27 mouse cellular contexts compared by ENCODE assay signal in genomic region chr15:67944330-67945082, GRCm38 (mm10).
DNase-seq lines count a peak whose midpoint lies in the region; ATAC-seq and TF ChIP-seq lines count a peak whose summit lies in the region.
"Had no signal": no experiment of that assay in that cellular context is flagged by ENCODE, and none has a peak within 500 bp of the region (broad histone marks: within the 10 kb centered on the region; RNA-seq: fewer than 3 reads in every experiment).

No protein-coding gene starts in this region.

- TF ChIP-seq CTCF in lung, embryonic 14.5 days (IDR thresholded peaks at IDR 0.05; ENCODE audit: low read depth), result no peak
- TF ChIP-seq CTCF in lung, adult 2 months (IDR thresholded peaks at IDR 0.05; ENCODE audit: insufficient read depth, low read length), result no peak
- no peak for TF ChIP-seq CTCF in lung, postnatal 0 days (IDR thresholded peaks at IDR 0.05)

- H3K4me3 ChIP-seq in lung, embryonic 14.5 days (ENCODE audit: low read depth, low read length), result no peak overlapping the region
- no peak overlapping the region for H3K4me3 ChIP-seq in lung, adult 2 months (replicated peaks; ENCODE audit: extremely low read depth, low read depth, low read length)
- no peak overlapping the region for H3K4me3 ChIP-seq in lung, postnatal 0 days (ENCODE audit: low read depth, low read length)
- H3K4me3 ChIP-seq: embryonic facial prominence, embryonic 12.5 days; embryonic facial prominence, embryonic 15.5 days; heart, embryonic 12.5 days; heart, embryonic 15.5 days had no signal

- no peaks in the 10 kb centered on the region for H3K9me3 ChIP-seq in lung, embryonic 14.5 days (ENCODE audit: low read depth, low read length)
- no peaks in the 10 kb centered on the region for H3K9me3 ChIP-seq in lung, postnatal 0 days (ENCODE audit: low read length)
- H3K9me3 ChIP-seq: embryonic facial prominence, embryonic 12.5 days; embryonic facial prominence, embryonic 15.5 days; G1E; heart, embryonic 12.5 days; heart, embryonic 15.5 days had no signal

- H3K4me1 ChIP-seq in lung, embryonic 14.5 days (ENCODE audit: insufficient read depth), result no peaks in the 10 kb centered on the region; the same call in 1 of the 2 replicates
- no peaks in the 10 kb centered on the region for H3K4me1 ChIP-seq in lung, adult 2 months (ENCODE audit: control insufficient read depth, insufficient read depth, low read length)
- H3K4me1 ChIP-seq in lung, postnatal 0 days (ENCODE audit: insufficient read depth, low read depth, low read length), result no peaks in the 10 kb centered on the region
- H3K4me1 ChIP-seq: embryonic facial prominence, embryonic 12.5 days; heart, embryonic 12.5 days; heart, embryonic 15.5 days had no signal

- peak; percentile 80 for DNase-seq in lung, embryonic 14.5 days
- DNase-seq in lung, adult 2 months, result no peak
- DNase-seq in lung, postnatal 0 days (ENCODE audit: low spot score), result peak; percentile 61
- peak; percentile 6 for DNase-seq in lung, postnatal 25 days (ENCODE audit: low spot score)
- no peak for DNase-seq in adrenal gland, postnatal 14 days
- DNase-seq in kidney, postnatal 4 days, result no peak
- DNase-seq: adrenal gland, postnatal 10 days; B cell, adult 2 months; cerebellum, adult 11 months; cerebellum, adult 2 months; cerebellum, adult 9-11 months; cerebellum, postnatal 25 days; forebrain, postnatal 0 days; gastrocnemius, postnatal 25 days; heart, adult 18-20 months; heart, postnatal 14 days; heart, postnatal 4 days had no signal

- no peak overlapping the region for H3K4me2 ChIP-seq in lung, embryonic 14.5 days
- no peak overlapping the region for H3K4me2 ChIP-seq in lung, postnatal 0 days (replicated peaks; ENCODE audit: low read depth, low read length)
- H3K4me2 ChIP-seq: embryonic facial prominence, embryonic 12.5 days; embryonic facial prominence, embryonic 15.5 days; heart, embryonic 12.5 days; heart, embryonic 15.5 days; hindbrain, embryonic 14.5 days had no signal

- H3K36me3 ChIP-seq in lung, embryonic 14.5 days (ENCODE audit: insufficient read depth), result no peaks in the 10 kb centered on the region
- H3K36me3 ChIP-seq in lung, postnatal 0 days (ENCODE audit: insufficient read depth, low read length), result no peaks in the 10 kb centered on the region
- H3K36me3 ChIP-seq: embryonic facial prominence, embryonic 12.5 days; embryonic facial prominence, embryonic 15.5 days; G1E; heart, embryonic 12.5 days; heart, embryonic 15.5 days had no signal

- peak; percentile 51; the same call in 1 of the 2 replicates for TF ChIP-seq EP300 in lung, postnatal 0 days (IDR thresholded peaks at IDR 0.05)

- no peak overlapping the region for H3K9ac ChIP-seq in lung, embryonic 14.5 days
- no peak overlapping the region for H3K9ac ChIP-seq in lung, postnatal 0 days (replicated peaks; ENCODE audit: low read depth)
- H3K9ac ChIP-seq: embryonic facial prominence, embryonic 12.5 days; embryonic facial prominence, embryonic 15.5 days; forebrain, postnatal 0 days; heart, embryonic 12.5 days; heart, embryonic 15.5 days; hindbrain, embryonic 14.5 days had no signal

- no peak for TF ChIP-seq POLR2A in lung, adult 2 months (IDR thresholded peaks at IDR 0.05; ENCODE audit: borderline replicate concordance, extremely low read depth, low read depth, low read length)

- WGBS in lung, embryonic 14.5 days, result 55% methylated on average over 3 of the region's 3 CpGs
- WGBS in lung, adult 2 months, result 71% methylated on average over 3 of the region's 3 CpGs
- WGBS in lung, postnatal 0 days, result 60% methylated on average over 3 of the region's 3 CpGs

- ATAC-seq in lung, embryonic 14.5 days (ENCODE audit: insufficient read depth), result peak; percentile 92
- ATAC-seq in lung, postnatal 0 days, result peak; percentile 53
- ATAC-seq: forebrain, embryonic 14.5 days; forebrain, postnatal 0 days; hindbrain, postnatal 0 days; Patski had no signal

- no peaks in the 10 kb centered on the region for H3K27me3 ChIP-seq in lung, embryonic 14.5 days (ENCODE audit: insufficient read depth, low read length)
- no peaks in the 10 kb centered on the region for H3K27me3 ChIP-seq in lung, postnatal 0 days (replicated peaks; ENCODE audit: insufficient read depth, low read length)
- H3K27me3 ChIP-seq: CH12.LX; embryonic facial prominence, embryonic 12.5 days; embryonic facial prominence, embryonic 15.5 days; heart, embryonic 12.5 days; heart, embryonic 15.5 days; Patski had no signal

- H3K27ac ChIP-seq in lung, embryonic 14.5 days (ENCODE audit: low read depth), result no peak overlapping the region
- no peak overlapping the region for H3K27ac ChIP-seq in lung, postnatal 0 days (ENCODE audit: low read length)
- H3K27ac ChIP-seq: embryonic facial prominence, embryonic 12.5 days; embryonic facial prominence, embryonic 15.5 days; heart, embryonic 15.5 days; hindbrain, embryonic 14.5 days; hindbrain, postnatal 0 days had no signal

Comparison
In these comparisons a context has a peak if more than half of its experiments do, and no peak if none do; other contexts are left out.
1. DNase-seq: peak in lung, embryonic 14.5 days (single experiment), lung, postnatal 0 days (single experiment) and lung, postnatal 25 days (single experiment); none in lung, adult 2 months (single experiment), adrenal gland, postnatal 14 days (single experiment) and kidney, postnatal 4 days (0 of 2).